Mouse (Mus musculus): ENCODE results near the gene Hoxd10.

The Hoxd10 gene

DNA sequence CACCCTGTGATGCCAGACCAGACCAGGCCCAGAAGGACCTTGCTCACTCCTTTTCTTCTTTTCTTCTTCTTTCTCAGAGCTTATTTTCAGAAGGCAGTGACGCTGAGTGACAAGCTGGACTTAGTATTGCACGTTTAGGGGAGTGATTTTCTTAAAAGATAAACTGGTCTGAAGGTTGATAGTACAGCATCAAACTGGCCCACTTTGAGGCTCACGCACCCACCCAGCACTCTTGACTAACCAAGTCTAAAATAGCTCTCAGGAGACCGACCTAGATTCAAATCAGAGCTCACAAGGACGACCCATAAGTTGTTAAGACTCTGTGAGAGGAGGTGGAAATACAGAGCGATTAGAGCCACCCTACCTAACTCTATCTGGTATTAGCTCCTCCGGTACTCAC is 25.3 kb upstream of the Hoxd10 start:
- no peak for DNase-seq (ENCODE audit: low read depth, low spot score)

DNA sequence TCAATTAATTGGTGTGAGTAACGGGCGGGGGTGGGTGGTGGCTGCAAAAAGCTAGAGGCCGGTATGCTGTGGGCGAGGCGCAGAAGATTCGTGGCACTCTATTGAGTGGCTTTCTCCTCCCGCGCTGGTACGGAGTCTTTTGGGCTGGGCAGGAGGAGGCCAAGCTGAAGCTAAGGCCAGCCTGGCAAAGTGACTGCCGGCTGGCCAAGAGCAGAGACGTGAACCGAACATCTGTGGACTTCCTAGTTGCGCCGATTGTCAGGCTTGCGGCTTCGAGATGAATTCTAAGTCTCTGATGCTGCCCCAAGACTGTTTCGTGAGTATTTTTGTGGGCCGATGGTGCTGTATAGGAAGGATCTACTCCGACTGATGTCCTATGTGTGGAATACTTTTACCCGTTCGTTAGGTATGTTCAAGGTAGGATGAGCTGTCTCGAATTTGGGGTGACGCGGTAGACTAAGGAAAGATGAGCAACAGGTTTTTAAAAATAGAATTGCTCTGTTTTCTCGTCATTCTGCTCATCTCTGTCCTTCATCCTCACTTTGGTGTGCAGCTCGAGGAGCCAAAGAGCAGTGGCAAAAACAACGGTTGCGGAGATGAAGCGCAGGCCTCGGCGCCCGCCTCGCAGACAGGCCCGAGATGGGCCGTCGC is 24.4 kb upstream of the Hoxd10 start:
- DNase-seq (ENCODE audit: low read depth, low spot score), result no peak

DNA sequence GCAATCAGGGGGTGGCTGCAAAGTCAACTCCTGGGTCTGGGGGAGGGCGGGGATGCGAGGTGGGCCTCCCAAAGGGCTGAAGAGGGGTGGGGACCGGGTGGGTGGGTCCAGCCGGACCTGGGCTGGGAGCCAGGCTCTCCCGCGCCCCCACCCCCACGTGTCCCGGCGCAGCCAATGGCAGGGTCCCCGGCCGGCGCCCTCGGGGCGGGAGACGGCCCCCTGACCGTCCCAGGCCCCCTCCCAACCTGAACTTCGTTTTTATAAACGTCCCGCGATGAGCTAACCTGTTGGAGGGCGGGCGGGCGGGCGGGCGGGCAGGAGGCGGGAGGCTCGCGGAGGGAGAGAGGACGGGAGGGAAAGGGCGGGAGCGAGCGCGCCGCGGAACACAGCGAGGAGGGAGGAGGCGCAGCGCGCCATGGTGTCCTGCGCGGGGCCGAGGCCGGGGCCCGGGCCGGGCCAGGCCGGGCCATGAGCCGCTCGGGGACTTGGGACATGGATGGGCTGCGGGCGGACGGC is 23.8 kb upstream of the Hoxd10 start, which contains the start of gene Hoxd13:
Gene Hoxd13 (plus strand): TSS at position 469 of the 516 bp plus-strand sequence.
- DNase-seq (ENCODE audit: low read depth, low spot score), result no peak

DNA sequence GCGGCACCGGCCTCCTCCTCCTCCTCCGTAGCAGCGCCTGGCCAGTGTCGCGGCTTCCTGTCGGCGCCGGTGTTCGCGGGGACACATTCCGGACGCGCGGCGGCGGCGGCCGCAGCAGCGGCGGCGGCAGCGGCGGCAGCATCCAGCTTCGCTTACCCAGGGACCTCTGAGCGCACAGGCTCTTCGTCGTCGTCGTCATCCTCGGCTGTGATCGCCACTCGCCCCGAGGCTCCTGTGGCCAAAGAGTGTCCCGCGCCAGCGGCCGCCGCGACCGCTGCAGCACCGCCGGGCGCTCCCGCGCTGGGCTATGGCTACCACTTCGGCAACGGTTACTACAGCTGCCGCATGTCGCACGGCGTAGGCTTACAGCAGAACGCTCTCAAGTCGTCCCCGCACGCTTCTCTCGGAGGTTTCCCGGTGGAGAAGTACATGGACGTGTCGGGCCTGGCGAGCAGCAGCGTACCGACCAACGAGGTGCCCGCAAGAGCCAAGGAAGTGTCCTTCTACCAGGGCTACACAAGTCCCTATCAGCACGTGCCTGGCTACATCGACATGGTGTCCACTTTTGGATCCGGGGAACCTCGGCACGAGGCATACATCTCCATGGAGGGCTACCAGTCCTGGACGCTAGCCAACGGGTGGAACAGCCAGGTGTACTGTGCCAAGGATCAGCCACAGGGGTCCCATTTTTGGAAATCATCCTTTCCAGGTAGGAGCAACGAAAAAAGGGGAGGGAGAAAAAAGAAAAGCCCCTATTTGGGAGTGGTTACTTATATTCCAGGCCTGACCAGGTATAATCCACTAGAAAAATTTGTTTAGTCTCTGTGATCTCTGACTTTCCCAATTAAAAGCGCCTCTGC is 23.1 kb upstream of the Hoxd10 start:
- no peak for DNase-seq (ENCODE audit: low read depth, low spot score)

DNA sequence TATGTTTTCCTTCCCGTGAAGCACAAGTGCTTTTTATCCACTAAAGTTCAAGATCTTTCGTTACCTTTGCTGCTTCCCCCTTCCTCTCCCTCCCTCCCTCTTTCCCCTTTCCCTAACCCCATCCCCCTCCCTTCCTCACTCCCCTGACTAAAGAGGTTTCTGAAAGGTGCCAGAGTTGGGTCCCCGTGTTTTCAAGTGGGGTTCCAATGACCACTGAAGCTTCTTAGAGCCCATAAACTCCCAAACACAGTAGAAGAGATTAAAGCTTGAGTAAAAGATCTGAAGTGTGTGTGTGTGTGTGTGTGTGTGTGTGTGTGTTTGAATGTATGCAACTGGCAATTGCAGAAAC is 22.5 kb upstream of the Hoxd10 start:
- DNase-seq (ENCODE audit: low read depth, low spot score), result no peak

DNA sequence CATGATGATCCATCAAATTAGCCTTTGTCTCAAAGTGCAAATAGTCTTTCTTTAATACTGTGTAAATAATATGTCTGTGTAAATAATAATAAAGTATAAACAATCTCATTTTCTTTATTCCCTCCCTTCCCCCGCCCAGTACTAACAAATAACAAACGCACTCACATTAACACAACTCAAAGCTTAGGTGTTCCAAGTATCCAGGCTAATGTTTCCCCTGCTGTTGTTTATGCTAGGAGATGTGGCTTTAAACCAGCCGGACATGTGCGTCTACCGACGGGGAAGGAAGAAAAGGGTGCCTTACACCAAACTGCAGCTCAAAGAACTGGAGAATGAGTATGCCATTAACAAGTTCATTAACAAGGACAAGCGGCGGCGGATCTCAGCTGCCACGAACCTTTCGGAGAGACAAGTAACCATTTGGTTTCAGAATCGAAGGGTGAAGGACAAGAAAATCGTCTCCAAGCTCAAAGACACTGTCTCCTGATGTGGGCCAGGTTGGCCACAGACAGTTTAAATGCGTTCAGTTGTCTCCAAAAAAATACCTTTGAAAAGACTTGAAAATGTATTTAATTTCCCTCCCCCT is 22.0 kb upstream of the Hoxd10 start:
- no peak for DNase-seq (ENCODE audit: low read depth, low spot score)

DNA sequence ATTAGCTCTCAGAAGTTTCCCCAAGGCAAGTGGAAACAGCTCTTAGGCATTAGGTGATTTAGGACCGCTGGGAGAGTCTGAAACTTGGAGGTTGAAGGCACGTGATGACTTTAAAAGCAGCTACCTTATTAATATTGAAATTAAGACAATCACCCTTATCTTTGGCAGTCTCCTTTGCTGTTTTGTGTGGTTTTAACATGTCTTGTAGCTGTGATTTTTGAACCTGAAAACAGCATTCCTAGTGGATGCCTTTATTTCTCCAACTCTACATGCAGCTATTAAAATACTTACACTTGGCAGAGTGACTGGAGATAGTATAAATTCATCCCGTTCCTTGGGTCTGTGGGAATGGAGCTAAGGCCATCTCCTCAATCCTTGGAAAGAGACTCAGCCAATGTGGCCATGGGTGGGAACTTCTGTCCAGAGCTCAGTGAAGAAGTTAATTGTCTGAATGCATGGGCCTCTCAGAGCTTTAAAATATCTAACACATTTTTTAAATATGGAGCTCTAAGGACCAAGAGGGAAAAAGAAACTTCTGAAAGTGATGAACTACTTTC is 21.0 kb upstream of the Hoxd10 start:
- DNase-seq (ENCODE audit: low read depth, low spot score), result no peak

DNA sequence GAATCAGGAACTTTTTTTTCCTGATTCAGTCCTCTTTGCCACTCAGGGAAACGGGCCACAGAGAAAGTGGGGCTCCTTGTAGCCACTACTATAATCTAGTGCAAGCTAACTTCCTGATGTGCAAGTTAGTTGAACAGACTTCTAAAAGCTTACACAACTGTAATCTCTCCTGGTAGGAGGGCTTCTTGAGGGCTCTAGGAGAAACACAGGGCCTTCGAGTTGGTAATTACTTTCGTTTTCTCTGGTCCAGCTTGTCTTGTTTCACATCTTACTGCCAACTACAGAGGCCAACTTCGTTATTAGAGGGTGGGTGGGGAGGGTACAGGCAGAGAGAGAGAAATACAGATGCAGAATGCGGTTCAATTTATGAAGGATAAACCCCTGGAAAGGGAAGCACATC is 19.9 kb upstream of the Hoxd10 start:
- no peak for DNase-seq (ENCODE audit: low read depth, low spot score)

DNA sequence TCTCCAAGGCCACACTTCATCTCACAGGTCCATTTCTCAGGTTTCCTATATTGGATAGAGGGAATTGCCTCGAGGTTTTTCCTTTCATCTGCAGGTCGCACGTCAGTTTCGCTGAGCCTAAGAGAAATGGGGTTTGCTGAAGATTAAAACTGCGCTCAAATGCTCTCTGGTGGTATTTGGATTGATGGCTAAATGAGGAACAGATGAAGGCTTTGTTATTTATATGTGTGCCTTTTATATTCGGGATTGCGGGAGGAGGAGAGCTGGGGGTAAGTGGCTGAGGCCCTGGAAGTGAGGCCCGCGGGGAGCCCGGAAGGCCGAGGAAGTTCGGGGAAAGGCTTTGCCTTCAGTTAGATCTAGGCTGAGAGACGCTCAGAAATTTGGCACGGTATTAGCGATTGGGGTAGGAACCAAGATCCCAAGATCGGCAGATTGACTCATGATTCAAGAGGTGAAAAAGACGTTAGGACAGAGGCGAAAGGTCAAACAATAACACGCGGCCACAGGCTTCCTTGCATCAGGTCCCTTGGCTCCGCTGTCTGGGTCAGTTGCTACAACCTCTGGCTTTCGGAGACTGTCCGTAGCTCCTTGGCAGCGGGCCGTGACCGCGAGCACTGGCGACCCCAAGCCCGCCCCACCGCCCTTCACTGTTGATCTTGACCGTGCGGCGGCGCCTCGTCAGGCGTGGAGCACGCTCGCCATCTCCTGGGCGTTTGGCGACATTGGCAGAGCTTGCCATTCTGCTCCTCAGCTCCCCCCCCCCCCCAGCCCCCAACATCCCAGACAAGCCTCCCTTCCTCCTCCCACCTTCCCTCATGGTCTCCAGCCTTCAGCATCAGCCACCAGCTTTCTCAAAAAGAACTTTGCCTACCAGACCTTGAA is 19.0 kb upstream of the Hoxd10 start:
- no peak for DNase-seq (ENCODE audit: low read depth, low spot score)

DNA sequence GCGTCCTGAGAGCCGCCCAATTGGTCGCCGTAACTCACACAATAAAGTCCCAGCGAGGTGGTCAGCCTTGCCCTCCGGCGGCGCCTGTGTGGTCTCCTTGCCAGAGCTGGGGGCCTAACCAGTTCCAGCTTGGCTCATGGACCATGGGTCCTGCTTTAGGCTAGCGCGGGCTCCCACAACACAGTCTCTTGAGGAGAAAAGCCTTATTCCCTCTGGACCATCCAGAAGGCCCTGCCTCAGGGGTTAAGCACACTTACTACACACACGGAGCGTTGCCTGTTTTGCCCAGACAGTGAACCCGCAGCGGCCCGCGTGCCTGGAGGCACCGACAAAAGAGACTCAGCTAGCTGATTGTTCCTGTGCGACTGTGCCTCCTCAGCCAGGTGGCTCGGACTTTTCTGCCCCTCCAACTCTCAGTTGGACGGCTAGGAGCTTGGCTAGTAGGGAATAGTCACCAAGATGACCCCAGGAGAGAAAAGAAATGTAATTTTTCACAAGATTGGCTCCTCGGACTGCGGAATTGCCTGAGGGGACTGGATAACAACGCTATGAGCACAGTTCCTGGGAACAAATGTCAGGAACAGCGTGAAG is 17.8 kb upstream of the Hoxd10 start:
- no peak for DNase-seq (ENCODE audit: low read depth, low spot score)

DNA sequence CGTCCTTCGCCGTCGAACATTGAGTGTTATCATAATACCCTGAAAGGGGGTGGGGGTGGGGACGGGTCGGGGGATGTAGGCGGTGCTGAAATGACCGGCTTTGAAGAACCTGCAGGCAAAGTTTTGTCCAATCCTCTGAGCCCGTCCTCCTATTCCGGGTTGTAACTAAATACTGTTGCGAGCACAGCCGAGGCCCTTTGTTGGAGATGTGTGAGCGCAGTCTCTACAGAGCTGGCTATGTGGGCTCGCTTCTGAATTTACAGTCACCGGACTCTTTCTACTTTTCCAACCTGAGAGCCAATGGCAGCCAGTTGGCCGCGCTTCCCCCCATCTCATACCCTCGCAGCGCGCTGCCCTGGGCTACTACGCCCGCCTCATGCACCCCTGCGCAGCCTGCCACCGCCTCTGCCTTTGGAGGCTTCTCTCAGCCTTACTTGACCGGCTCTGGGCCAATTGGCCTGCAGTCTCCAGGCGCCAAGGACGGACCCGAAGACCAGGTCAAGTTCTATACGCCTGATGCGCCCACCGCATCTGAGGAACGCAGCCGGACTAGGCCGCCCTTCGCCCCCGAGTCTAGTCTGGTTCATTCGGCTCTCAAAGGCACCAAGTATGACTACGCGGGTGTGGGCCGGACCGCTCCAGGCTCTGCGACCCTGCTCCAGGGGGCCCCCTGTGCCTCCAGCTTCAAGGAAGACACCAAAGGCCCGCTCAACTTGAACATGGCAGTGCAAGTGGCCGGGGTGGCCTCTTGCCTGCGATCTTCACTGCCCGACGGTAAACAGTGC is 16.7 kb upstream of the Hoxd10 start, which contains the start of gene Hoxd12:
Gene Hoxd12 (plus strand): TSS at position 133 of the 785 bp plus-strand sequence.
- DNase-seq (ENCODE audit: low read depth, low spot score), result no peak

DNA sequence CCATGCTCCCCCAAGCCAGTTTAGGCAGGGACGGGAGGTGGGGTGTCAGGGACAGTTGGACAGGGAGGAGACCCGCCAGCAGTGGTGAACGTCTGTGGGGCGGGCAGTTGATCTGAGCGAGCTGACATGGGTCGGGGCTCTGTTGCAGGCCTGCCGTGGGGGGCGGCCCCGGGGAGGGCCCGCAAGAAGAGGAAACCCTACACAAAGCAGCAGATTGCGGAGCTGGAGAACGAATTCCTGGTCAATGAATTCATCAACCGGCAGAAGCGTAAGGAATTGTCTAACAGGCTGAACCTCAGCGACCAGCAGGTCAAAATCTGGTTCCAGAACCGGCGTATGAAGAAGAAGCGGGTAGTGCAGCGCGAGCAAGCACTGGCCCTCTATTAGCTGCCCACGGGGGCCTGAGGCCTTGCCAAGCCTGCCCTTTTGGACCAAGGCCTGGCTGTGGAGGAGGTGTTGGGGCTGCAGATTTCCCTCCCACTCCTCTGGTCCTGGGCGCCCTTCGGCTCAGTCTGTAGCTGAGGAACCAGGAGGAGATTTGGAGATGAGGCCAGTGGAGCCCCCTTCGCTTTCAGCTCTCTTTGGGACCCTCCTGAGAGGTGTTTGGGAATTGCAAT is 15.9 kb upstream of the Hoxd10 start:
- no peak for DNase-seq (ENCODE audit: low read depth, low spot score)

DNA sequence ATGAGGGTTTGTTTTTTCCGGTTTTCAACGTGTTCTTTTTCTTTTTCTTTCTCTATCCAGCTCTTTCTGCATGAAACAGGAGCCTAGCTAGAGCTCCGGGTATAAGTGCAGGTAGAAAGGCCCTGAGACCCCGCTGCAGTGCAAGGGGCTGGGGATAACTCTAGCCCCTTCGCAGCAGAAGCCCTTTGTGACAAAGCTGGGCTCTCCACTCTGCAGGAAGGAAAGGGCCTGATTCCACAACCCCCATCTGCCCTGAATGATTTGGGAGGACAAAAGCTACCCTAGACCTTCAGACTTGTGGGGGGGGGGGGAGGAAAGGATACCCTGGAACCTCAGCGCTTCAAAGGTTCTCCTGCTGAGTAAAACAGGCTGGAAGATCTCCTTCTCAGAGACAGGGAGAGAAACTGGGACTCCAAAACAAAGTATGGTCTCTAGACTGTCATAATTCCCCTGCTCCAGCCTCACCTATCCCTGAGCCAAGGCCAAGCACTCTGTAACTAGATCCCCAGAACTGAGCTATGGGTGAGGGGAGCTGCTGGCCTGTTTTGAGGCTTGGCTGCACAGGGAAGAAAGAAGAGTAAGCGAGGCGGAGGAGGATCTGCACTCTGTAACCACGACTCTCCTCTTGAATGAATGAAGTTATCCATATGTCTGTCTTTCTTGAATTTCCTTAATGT is 15.2 kb upstream of the Hoxd10 start:
- DNase-seq (ENCODE audit: low read depth, low spot score), result no peak

DNA sequence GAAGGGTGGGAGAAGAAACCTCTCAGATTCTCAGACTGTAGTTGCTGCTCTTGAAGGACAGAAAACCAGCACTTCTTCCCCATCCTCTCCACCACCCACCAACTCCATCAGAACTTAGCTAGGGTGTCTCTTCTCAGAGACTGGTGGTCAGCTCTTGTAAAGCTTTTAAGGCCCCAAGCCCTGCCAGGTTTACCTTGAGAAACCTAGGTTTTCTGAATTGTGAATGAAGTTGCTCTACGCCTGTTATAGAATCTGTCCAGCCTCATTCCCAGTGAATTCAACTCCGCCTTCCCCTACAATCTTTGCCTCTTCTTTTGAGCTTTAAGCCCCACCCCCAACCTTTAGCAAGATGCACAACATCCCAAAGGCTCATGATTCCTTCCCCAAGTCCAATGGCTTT is 14.6 kb upstream of the Hoxd10 start:
- no peak for DNase-seq (ENCODE audit: low read depth, low spot score)

DNA sequence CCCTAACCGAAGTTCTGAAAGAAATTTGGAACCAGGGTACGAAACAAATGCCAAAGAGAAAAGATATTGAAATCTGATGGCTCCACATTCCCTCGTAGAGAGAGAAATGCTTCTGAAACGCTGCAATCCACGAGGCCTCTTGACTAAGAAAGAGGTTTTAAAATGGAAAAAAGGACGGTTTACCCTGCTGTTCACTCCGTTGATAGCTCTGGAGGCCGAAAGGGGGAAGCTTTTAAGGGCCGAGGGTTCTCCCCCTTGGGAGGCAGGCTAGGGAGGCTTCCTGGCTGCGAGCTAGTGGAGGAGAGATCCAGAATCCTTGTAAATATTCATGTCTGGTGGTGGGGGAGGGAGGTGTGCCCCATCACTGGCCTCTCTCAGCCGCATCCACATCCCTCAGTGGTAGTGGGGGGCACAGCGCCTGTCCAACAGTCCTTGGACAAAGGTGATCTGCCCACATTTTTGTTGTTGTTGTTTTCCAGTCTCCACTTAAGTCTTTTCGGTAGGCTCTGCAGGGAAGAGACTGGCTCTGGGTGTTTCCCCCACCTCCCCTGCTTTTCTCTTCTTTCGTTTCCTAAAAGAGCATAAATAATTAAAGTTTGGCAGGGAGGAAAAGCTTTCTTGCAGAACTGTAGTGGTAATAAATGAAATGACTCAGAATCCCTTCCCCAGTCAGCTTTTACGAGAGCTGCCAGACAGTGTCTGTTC is 12.7 kb upstream of the Hoxd10 start, which contains the start of gene Hoxd11:
Gene Hoxd11 (plus strand): TSS at position 667 of the 705 bp plus-strand sequence.
- DNase-seq (ENCODE audit: low read depth, low spot score), result no peak

DNA sequence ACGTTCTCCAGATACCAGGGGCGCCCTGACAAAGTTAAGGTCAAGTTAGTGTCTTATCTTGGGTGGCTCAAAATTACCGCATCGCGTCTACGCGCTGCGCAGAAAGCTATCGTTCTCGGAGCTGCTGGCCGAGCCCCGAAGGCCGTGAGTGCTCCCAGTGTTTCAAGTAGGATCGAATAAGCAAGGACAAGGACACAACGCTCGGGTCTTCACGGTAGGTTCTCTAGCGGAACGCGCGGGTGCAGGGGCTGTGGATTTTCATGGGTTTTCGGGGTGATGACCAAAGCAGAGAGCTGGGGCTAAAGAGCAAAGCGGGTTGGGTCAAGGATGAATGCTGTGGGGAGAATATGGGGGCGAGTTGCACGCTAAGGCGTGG is 12.1 kb upstream of the Hoxd10 start:
- no peak for DNase-seq (ENCODE audit: low read depth, low spot score)

DNA sequence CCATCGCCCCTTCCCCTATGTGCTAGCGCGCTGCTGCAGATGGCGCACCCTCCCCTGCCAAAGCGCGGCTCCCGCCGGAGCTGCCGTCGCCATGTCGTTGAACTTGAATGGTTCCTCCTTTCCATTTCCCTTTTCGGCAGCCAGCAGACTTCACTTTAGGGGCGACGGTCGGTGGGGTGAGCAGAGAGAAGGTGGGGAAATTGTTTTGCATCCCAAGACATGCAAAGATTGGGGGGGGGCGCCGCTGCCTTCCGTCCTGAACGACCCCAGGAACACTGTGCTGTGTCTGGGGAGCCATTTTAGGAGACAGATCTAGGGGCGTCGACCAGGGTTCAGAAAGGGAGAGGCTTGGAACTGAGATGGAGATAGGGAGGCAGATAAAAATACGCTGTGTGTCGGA is 11.7 kb upstream of the Hoxd10 start:
- DNase-seq (ENCODE audit: low read depth, low spot score), result no peak

Data from brain, embryonic 18.5 days (tissue).